Mouse (Mus musculus) lung, adult 2 months (tissue): Measurements from ENCODE around the gene Tnfaip8l3. TPM values are rescaled to one million over a fixed set of nuclear protein-coding genes. Genes with fewer than 3 reads are reported as not detected.
A peak's percentile ranks its signal among the peaks of the same experiment; 100 is the strongest.

Source experiments
- DNase-seq: peaks from one replicate; pipeline ENCODE4 v3.0.0; 2022
- H3K4me1 ChIP-seq: fragments of 200-500 bp; 2 replicates; pipeline ENCODE4 v1.6.1; 2011; ENCODE audit warnings: low read length; ENCODE audit not compliant: control insufficient read depth, insufficient read depth
- H3K4me3 ChIP-seq: fragments of 200-500 bp; replicated peaks from 2 replicates; pipeline ENCODE3; 2011; ENCODE audit warnings: low read depth, mild to moderate bottlenecking, control low read depth, low read length; ENCODE audit errors: extremely low read depth
- CTCF ChIP-seq: fragments of 200-500 bp; IDR thresholded peaks from 2 replicates; pipeline ENCODE4 v1.5.1; 2011; ENCODE audit warnings: mild to moderate bottlenecking, low read length, control low read depth; ENCODE audit not compliant: insufficient read depth
- POLR2A ChIP-seq: fragments of 200-500 bp; IDR thresholded peaks from 2 replicates; pipeline ENCODE4 v1.6.1; 2011; ENCODE audit warnings: low read depth, mild to moderate bottlenecking, control low read depth, low read length, borderline replicate concordance; ENCODE audit errors: extremely low read depth
- whole genome bisulfite sequencing: fragments of 180-500 bp; shearing (Covaris S2); methylation state at CpG from one replicate; pipeline ENCODE4 v1.1.7; 2018; 5-methylcytosine and 5-hydroxymethylcytosine counted together
- polyA plus RNA-seq: library from polyadenylated mRNA; depleted of rRNA; stranded (reverse); fragments of >200 nt; gene quantifications from 2 replicates; pipeline ENCODE4 v1.2.3, GENCODE M21; 2012; rRNA removed

Tnfaip8l3 gene
- polyA plus RNA-seq: 1.0 and 1.3 TPM in 2 replicates

GRCm38 (mm10) chr9:54068032-54068649 lies at the start of gene Tnfaip8l3:
Gene Tnfaip8l3, minus strand, starts transcription at chr9:54068388.
- Histone ChIP-seq H3K4me3 (peak within 1 kb of the TSS; percentile 76), H3K4me1 (peaks cover 2% of the 10 kb centered on the region; the same call in 1 of the 2 replicates)
- peak; percentile 49 for DNase-seq
- 2% methylated on average over 29 of the region's 35 CpGs for WGBS
- TF ChIP-seq POLR2A: no peak
- TF ChIP-seq CTCF: no peak

GRCm38 (mm10) chr9:54112726-54113125 lies 44.5 kb upstream of the Tnfaip8l3 start:
- DNase-seq: no peak

GRCm38 (mm10) chr9:54098636-54099035 lies 30.4 kb upstream of the Tnfaip8l3 start:
- TF ChIP-seq CTCF (no peak), POLR2A (no peak)
- DNase-seq: no peak
- Histone ChIP-seq H3K4me3 (no peak overlapping the region), H3K4me1 (no peaks in the 10 kb centered on the region)

More at GRCm38 (mm10) chr9:54112726-54113125, 44.5 kb upstream of the Tnfaip8l3 start:
- Histone ChIP-seq H3K4me3 (no peak overlapping the region), H3K4me1 (no peaks in the 10 kb centered on the region)
- TF ChIP-seq CTCF (no peak), POLR2A (no peak)

- DNase-seq: no peak
- Histone ChIP-seq H3K4me3 (no peak overlapping the region), H3K4me1 (no peaks in the 10 kb centered on the region)
- 77% methylated on average over 6 of the region's 6 CpGs for whole genome bisulfite sequencing
- no peak for TF ChIP-seq CTCF
- no peak for TF ChIP-seq POLR2A
Observed at GRCm38 (mm10) chr9:54097091-54097490, 28.9 kb upstream of the Tnfaip8l3 start.

- WGBS: 68% methylated on average over 3 of the region's 3 CpGs
- no peak for DNase-seq
- H3K4me3 ChIP-seq: no peak overlapping the region
- no peak for TF ChIP-seq CTCF
- TF ChIP-seq POLR2A: no peak
- H3K4me1 ChIP-seq: no peaks in the 10 kb centered on the region
Observed at GRCm38 (mm10) chr9:54084245-54084644, 16.1 kb upstream of the Tnfaip8l3 start.

GRCm38 (mm10) chr9:54077740-54078139 lies 9.6 kb upstream of the Tnfaip8l3 start:
- WGBS: 60% methylated on average over 2 of the region's 2 CpGs
- DNase-seq: no peak
- no peaks in the 10 kb centered on the region for H3K4me1 ChIP-seq
- TF ChIP-seq CTCF (no peak), POLR2A (no peak)
- no peak overlapping the region for H3K4me3 ChIP-seq

GRCm38 (mm10) chr9:54074901-54075300 lies 6.7 kb upstream of the Tnfaip8l3 start:
- no peak for DNase-seq
- no peak for TF ChIP-seq POLR2A
- TF ChIP-seq CTCF: no peak
- 71% methylated on average over 3 of the region's 3 CpGs for WGBS
- Histone ChIP-seq H3K4me1 (no peaks in the 10 kb centered on the region), H3K4me3 (no peak overlapping the region)

GRCm38 (mm10) chr9:54073688-54074087 lies 5.5 kb upstream of the Tnfaip8l3 start:
- H3K4me1 ChIP-seq: peaks cover under 1% of the 10 kb centered on the region; the same call in 1 of the 2 replicates
- TF ChIP-seq CTCF: no peak
- TF ChIP-seq POLR2A: no peak
- no peak overlapping the region for H3K4me3 ChIP-seq
- DNase-seq: no peak
- WGBS: 58% methylated on average over 4 of the region's 4 CpGs

GRCm38 (mm10) chr9:54071474-54072095 lies 3.4 kb upstream of the Tnfaip8l3 start:
- TF ChIP-seq POLR2A: no peak
- Histone ChIP-seq H3K4me1 (peaks cover 2% of the 10 kb centered on the region; the same call in 1 of the 2 replicates), H3K4me3 (no peak overlapping the region)
- no peak for DNase-seq
- whole genome bisulfite sequencing: 44% methylated on average over 7 of the region's 7 CpGs

GRCm38 (mm10) chr9:54069204-54069603 lies 1.0 kb upstream of the Tnfaip8l3 start:
- 34% methylated on average over 5 of the region's 5 CpGs for WGBS
- Histone ChIP-seq H3K4me1 (peaks cover 2% of the 10 kb centered on the region; the same call in 1 of the 2 replicates), H3K4me3 (peak overlapping the region; percentile 76)
- DNase-seq: no peak
- TF ChIP-seq POLR2A (no peak), CTCF (no peak)
